Mouse (Mus musculus): ENCODE measurements around the gene Gm9573.

DNA sequence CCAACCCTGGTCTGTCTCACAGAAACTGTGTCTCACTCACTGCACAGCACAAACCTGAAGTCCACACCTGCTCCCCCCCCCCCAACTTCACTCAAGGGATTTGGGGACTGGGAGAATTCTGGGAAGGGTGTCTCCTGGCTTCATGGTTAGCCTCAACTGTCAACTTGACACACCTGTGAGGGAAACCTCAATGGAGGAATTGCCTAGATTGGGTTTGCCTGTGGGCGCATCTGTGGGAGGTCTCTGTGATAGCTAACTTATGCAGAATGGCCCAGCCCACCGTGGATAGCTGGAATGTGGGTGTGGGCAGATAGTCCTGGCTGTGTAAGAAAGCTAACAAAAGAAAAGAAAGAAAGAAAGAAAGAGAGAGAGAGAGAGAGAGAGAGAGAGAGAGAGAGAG is 25.2 kb downstream of the Gm9573 start, which contains the start of gene Sfta2:
- TF ChIP-seq GATA1 (IDR thresholded peaks at IDR 0.05; ENCODE audit: borderline replicate concordance, low read length) (no peak), FLI1 (IDR thresholded peaks at IDR 0.05; ENCODE audit: low read length) (no peak)

All from megakaryocyte, embryonic 14.5 days (primary cell).